Mouse (Mus musculus): ENCODE data around the gene Taf12.
A peak's percentile ranks its signal among the peaks of the same experiment; 100 is the strongest.

The Taf12 gene

DNA sequence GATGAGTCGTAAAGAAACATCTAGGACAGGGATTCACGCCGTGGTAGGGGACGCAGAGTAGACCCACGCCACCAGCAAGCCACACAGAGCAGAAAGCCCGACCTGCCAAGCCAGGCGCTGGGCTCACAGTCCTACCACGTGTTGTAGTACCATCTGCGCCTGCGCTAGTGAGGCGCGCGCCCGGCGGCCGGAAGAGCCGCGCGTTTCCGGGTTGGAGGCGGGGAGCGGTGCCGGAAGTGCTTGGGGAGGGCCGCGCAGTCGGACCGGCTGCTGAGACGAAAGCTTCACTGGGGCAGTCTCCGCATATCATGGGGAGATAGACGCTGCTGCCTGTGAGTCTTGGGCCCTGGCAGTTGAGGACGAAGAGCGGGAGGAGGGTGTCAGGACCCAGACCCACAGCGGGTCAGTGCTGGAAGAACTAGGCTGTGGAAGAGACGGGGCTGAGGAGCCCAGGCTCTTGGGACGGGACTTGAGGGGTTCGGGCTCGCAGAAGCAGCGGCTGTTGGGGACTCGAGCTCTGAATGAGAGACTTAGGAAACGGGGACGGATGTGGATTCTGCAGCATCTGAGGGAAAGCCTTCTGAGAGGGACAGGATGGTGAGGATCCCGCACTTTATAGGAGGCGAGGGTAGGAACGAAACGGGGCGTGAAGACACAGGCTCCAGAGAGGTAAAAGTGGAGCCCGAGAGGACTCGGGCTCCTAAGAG is at the start of gene Taf12:
Gene Taf12, plus strand, starts transcription at position 220 of the 707 bp plus-strand sequence.
- peak; percentile 64 for DNase-seq (ENCODE audit: low spot score)

DNA sequence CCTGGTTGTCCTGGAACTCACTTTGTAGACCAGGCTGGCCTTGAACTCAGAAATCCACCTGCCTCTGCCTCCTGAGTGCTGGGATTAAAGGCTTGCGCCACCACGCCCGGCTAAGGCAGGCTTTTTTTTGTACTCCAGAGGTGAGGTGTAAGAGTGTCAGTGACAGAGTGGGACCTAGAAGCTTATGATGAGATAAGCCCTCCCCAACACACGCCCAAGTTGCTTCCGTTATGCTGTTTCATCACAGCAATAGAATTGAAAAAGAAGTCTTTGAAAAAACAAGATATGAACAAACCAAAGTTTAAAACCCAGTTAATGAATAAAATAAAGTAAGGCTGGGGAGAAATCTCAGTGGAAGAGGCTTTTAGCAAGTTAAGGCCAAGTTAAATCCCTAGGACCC is 43.8 kb upstream of the Taf12 start:
- DNase-seq (ENCODE audit: low spot score) = no peak

DNA sequence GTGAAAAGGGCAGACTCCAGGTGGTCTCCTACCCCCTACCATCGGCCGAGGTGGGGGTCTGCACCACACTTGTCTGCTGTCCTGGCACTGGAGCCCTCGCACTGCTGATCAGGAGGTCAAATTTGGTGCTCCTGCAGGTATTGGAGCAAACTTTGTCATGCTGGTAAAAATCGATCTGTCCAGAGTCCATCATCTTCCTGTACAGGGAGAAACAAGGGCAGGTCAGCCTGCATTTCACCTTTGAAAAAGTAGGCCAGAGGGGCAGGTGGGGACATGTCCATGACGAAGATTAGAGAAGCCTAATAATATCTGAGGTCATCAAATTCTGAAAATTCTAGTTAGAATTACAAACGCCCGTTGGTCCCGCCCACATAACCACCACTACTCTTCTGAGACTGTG is 39.5 kb upstream of the Taf12 start:
- no peak for DNase-seq (ENCODE audit: low spot score)

DNA sequence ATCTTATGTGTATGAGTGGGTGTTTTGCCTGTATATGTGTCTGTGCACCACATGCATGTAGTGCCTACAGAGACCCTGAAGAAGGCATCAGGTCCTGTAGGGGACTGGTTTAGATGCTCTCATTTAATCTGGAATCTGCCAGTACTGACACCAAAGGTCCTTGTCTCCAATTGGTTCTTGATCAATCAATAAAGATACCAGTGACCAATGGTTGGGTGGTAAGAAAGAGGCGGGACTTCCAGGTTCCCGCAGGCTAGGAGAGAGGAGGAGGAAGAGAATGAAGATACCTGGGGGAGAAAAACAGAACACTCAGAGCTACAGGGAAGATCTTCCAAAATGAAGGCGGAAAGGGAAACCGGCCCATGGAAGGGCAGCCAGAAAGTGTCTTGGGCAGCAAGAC is 35.8 kb upstream of the Taf12 start:
- DNase-seq (ENCODE audit: low spot score) = no peak

DNA sequence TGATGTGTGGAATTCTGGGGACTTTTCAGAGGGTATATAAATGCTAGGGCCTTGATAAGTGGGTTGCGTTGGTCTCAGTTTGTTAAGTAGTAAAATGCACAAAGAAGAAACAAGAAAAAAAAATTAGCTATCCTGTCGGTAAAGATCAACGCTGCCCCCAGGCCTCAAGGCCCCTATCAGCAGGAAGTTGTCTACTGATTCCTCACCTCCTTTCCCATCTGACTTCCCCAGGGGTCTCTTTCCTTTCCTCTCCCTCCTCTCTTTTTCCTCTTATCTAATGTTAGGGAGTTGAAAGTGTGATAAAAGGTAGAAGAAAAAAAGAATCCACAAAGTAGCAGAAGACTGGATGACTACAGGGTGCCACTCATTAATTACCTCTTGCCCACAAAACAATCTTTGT is 33.8 kb upstream of the Taf12 start:
- no peak for DNase-seq (ENCODE audit: low spot score)

DNA sequence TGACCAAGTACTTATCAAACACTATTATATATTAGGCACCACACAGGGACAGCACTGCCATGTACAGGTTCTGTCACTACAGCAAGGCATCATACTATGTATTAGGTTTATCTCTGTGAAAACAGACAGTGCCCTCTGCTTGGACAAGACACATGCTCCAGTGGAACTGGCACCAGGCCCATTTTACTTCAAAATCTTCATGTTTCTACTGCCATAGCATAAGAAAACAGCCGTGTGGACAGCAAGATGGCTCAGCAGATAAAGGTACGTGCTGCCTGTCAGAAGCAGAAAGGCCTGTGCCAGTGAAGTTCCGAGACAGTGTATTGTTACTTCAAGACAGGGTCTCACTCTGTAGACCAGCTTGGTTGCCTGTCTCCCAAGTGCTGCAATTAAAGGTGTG is 33.0 kb upstream of the Taf12 start:
- DNase-seq (ENCODE audit: low spot score) = no peak

DNA sequence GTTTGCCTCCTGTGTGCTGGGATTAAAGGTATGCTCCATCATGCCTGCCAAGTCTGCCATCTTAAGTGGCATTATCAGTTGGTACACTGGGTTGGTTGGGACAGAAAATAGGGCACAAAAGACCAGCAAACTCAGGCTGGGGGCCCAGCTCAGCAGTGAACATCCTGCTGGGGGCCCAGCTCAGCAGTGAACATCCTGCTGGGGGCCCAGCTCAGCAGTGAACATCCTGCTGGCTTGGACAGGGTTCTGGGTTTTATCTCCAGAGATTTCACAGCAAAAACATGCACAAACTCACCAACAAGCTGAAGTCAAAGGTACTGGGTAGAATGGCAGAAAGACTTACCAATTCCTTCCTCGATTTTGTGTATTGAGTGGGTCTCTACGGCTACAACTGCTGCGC is 28.5 kb upstream of the Taf12 start:
- DNase-seq (ENCODE audit: low spot score) = no peak

DNA sequence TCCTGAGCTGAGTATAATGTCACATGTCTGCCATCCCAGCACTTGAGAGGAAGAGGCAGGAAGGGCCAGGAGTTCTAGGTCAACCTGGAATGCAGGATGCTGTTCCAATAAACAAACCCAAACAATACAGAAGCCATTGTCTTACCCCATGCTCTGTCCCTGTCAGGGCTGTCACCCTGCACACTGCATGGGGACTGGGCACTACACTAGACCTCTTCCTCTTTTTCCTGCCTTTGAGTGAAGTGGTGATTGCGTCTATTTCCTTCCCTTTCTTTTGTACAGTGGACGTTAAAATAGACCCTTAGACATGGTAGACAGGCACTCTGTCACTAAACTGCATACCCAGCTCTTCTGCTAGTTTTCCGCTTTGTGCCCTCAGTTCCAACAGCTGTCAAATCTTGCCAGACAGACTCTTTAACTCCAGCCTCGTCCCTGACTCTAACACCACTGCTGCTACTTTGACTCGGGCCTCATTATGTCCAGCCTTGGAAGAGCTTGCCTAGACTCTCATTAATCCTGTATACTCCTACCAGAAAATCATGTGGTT is 26.7 kb upstream of the Taf12 start:
- no peak for DNase-seq (ENCODE audit: low spot score)

DNA sequence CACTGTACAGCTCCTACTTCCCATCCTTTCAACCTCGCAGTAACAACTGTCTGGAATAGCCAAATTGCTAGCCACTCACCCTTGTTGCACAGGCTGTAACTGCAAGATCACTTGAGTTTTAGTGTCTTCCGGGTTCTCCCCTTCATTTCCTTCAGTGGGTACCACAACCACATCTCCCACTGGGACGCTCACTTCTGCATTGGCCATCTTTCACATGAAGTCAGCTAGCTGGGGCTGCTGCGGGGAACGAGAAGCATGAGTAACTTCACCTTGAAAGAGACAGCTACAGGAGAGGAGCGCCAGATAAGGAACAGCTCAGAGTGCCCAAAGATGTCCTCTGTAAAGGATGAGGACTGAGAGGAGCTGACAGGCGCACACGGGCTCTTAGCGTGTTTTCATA is 22.6 kb upstream of the Taf12 start:
- DNase-seq (ENCODE audit: low spot score) = no peak

DNA sequence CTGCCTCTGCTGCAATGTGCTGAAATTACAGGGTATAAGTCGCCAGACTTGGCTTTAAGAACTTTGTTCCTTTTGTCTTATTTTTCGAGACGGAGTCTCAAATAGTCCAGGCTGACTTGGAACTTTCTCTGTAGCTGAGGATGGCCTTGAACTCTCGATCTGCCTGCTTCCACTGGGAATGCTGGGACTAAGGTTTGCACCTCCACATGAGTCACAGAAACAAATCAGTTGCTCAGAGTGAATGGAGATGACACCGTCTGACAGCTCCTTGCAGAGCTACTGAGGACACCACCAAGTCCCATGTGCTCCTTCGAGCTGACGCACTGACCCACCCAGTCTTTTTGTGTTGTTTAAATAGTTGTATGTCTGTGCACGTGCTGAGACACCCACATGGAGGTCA is 21.0 kb upstream of the Taf12 start:
- no peak for DNase-seq (ENCODE audit: low spot score)

DNA sequence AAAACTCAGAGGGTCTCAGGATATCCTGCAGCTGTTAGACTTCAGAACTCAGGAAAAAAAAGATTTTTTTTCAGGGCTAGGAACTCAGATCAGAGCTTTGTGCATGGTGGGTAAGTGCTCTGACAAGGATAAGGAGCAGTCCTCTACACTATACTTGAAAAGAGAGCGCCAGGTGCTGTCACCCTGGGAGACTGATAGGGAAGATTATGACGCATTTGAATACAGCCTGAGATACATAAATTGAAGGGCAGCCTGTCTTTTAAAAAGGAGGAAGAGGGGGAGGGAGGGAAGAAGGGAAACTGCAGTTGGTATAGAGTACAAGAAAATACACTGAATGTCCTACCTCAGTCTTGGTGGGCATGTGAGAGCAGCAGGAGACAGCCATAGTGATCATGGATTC is 20.6 kb upstream of the Taf12 start:
- DNase-seq (ENCODE audit: low spot score) = no peak

DNA sequence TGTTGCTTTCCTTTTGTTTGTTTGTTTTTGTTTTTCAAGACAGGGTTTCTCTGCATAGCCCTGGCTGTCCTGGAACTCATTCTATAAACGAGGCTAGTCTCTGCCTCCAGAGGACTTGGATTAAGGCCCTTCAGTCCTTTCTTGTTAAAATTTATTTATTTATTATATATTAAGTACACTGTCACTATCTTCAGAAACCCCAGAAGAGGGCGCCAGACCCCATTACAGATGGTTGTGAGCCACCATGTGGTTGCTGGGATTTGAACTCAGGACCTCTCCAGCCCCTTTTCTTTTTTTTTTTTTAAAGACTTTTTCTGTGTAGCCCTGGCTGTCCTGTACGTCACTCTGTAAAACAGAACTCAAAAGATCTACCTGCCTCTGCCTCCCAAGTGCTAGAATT is 19.2 kb upstream of the Taf12 start:
- DNase-seq (ENCODE audit: low spot score) = no peak

DNA sequence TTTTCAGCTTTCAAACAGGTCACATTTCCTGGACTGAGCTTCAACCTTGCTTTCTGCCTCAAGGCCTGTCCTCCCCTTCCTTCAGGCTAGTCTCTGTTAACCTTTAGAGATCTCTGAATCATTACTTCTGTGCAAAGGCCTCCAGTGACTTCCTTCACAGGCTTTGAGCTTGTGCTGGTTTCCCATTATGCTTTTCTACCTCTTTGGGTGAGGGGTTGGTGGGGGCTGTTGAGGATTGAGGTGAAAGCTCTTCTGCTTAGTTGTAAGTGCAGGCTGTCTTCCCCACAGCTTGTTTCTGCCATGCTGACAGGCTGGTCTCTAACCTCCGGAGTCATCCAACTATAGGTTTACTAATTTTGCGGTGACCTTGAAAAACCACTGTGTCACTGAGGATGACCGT is 17.8 kb upstream of the Taf12 start:
- DNase-seq (ENCODE audit: low spot score) = no peak

DNA sequence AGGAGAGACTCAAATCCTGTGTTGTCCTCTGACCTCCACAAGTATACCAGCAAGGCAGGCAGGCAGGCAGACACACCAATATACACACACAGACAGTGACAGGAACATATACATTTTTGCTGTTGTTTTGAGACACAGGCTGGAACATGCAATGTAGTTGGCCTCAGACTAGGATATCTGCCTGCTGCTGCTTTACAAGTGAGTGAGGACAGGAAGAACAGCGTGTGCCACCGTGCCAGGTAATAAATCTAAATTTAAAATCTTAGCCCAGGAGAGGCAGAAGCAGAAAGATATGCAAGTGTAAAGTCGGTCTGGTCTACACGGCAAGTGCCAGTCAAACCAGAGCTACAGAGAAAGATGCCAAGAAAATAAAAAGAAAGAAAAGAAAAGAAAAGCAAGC is 14.9 kb upstream of the Taf12 start:
- DNase-seq (ENCODE audit: low spot score) = no peak

DNA sequence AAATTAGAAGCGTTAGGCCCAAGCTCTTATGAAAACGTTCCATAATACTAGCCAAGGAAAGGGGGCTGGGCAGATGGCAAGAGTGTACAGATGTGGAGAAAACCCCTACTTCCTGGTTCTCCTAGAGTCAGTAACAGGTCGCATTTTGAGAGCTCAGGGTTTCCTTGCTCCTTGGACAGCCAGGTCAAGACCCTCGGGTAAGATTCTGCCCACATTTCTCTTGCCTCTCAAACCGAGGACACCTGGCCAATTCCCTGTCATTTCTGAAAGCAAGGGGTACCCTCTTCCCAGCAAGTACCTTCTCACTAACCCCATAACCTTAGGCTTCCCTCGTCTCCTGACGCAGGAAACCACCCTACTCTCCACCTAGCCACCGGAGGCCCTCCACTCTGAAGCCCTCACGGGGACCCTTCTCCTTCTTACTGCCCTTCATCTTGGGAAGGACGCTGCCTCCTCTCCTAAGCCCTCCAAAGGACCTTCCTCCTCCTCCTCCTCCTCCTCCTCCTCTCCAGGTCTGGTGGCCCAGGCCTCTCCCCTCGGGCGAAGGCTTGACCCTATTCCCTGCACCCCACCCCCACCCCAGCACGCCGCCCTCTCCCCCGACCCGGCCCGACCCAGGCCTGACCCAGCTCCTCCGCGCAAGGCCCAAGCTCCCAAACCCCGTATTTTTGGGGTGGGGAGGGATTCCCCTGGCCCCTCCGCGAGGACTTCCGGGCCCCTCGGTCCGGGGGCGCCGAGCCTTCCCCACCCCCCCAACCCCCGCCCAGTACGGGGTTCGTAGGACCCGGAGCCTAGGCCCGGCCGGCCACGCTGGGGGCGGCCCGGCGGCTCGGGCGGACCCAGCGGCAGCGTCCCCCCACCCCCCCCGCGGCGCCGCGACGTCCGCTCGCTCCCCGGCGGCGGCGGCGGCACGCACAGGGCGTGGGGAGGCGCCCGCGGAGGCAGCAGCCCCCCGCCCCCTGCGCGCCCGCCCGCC is 13.5 kb upstream of the Taf12 start:
- DNase-seq (ENCODE audit: low spot score) = no peak

DNA sequence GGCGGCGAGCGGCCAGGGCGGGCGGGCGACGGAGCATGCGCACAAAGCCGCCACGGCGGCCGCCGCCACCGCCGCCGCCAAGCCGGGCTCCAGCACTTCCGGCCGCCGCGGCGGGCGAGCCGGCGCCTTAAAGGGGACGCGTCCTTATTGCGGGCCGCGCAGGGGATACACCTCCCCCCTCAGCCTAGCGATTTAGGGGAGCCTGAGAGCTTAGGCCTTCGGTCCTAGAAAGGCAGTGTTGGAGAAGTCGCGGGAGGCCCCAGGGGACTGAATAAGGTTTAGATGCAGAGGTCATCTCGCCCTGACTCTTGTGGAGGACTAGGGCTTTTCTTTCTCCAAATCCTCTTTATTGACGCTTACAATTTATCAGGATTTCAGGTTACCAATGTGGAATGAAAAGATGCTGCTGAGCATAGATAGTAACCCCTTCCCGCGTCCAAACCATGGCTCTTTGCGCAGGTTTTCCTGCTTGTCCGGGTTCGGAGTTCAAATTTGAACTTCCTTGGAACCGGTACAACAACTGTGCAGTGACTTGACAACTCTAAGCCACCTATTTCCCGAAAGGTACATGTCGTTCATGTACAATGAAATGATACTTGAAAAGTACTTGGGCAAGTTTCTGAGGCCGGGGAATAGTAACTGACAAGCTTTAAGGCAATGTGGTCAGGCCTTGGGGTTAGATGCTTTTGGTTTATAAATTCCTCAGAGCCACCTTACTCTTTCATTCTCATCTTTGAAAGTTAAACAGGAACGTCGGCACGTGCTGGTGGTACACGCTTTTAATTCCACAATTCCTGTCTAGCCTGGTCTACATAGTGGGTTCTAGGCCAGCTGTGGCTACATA is 12.4 kb upstream of the Taf12 start, which contains the start of gene Gmeb1:
Gene Gmeb1, minus strand, starts transcription at position 89 of the 844 bp plus-strand sequence.
- peak; percentile 35 for DNase-seq (ENCODE audit: low spot score)

DNA sequence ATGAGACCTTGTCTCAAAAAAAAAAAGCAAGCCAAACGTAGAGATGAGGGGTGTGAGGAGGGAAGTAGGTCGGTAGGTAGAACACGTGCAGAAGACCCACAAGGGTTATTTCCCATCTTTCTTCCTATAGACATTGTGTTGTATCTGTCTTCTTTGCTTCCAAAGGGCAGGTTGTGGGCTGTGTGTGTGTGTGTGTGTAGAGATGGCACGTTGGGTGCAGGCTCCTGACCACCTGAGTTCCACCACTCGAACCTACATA is 11.9 kb upstream of the Taf12 start:
- DNase-seq (ENCODE audit: low spot score) = no peak

DNA sequence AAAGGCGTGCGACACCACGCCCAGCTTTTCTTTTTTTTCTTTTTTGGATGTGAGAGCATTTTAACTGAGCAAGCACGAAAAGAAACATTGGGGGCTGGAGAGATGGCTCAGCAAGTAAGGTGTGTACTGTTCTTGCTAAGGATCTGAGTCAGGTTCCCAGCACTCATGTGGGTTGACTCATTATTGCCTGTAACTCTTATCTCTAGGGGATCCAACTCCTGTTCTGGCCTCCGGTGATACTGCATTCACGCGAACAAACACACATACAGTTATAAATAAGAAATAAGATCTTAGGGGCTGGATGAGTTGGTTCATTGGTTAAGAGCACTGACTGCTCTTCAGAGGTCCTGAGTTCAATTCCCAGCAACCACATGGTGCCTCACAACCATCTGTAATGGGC is 10.9 kb upstream of the Taf12 start:
- DNase-seq (ENCODE audit: low spot score) = no peak

DNA sequence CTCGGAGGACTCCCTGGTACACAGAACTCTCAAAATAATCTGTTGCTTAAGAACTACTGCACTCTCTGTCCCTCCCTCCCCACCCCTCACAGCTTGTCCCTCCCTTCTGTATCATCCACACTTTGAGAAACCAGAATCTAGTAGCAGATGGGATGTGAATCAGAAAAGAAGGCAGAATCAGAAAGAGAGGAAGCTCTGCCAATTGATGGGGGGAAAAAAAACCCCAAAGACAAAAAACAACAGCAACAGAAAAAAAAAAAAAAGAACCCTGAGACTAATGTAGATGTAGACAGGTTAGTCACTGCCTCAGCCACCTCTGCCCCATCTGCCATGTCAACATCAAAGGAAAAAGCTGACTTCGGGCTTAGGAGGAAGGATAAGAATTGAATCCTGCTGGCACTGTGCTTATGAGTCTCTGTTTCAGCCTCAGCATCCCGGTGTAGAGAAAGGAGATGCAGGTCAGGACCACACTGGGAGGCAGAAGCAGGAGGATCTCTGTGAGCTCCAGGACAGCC is 7.3 kb upstream of the Taf12 start:
- DNase-seq (ENCODE audit: low spot score) = no peak

DNA sequence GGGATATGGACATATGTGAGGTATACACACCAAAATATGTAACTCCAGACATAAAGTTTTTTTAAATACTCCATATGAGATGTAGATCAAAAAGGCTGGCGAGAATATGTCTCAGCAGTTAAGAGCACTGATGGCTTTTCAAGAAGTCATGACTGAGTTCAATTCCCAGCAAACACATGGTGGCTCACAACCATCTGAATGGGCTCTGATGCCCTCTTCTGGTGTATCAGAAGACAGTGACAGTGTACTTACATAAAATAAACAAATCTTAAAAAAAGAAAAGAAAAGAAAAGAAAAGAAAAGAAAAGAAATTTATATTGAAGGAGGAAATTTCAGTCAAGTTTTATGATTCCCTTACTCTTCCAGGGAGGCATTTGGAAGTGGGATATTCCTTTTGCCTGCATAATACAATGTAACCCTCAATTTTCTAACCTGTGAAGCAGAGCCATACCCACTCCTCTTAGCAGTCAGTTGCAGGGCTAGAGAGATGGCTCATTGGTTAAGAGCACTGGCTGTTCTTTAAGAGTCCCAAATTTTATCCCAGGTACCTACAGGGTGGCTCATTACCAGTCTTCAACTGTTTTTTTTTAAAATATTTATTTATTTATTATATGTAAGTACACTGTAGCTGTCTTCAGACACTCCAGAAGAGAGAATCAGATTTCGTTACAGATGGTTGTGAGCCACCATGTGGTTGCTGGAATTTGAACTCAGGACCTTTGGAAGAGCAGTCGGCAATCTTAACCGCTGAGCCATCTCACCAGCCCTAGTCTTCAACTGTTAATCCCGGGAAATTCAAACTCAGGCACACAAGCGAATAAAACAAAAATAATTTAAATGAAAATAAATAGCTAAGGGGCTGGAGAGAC is 5.1 kb upstream of the Taf12 start:
- no peak for DNase-seq (ENCODE audit: low spot score)

Data from urinary bladder, postnatal 10 days (tissue).